Mouse (Mus musculus) mesoderm, embryonic 11.5 days (tissue): ENCODE measurements at regions not wholly inside any gene's neighbourhood (a gene's known extent, or its start where the extent isn't known, plus 50 kb on each side); places are given as distances from the start of the nearest gene placed in this dataset.

Source experiments
- DNase-seq: peaks from one replicate; pipeline ENCODE4 v3.0.0-alpha.2; 2012; ENCODE audit warnings: low read depth, low spot score

DNA sequence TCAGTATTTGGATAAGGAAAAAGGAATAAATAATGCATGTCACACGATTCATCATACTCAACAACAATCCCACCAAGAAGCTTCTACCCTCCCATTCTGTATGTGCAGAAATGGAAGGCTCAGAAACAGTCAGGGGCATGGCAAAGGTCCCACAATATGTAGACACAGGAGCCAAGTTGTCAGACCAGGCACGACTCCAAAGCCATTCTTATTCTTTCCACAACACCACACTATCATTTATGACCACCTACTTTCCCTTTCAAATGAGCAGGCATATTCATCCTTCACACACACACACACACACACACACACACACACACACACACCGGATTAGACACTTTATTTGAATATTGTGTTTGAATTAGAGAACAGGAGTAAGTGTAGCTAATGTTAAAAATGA, 232.0 kb downstream of the Rab28 start:
- no peak for DNase-seq

DNA sequence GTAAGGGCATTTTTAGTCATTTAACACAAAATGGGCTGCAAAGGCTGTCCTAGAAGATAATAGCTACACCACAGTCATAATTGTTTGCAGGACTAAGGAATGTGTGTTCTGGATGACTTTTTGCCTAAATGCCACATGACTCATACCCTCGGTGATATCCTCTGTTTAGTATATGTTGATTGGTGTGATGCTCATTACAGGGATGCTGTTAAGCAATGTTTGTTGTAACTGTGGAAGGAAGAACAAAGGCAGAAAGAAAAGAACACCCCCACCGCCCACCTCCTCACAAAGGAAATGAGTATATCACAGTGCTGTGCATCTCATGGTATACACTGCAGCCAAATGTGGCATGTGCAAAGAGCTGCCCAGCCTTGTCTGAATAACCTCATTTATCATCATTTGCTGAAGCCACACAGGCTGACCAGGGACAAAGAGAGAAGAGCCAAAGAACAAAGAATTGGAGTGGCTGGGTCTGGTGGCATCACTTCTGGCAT, 262.4 kb downstream of the Rab28 start:
- DNase-seq = no peak

DNA sequence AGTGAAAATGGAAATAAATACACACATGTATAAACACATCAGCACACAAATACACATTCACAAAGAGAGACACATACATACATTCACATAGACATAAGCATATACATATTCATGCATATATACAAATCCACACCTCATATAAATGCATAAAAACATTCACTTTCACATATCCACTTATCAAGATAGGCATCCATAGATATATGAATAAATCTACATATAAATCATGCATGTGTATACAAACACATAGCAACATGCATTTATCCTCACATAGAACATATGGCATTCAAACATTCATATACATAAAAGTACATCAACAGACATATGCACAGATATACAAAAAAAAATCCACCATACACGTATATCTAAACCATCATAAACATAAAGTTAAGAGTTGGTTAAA, 266.9 kb downstream of the Rab28 start:
- DNase-seq = no peak

DNA sequence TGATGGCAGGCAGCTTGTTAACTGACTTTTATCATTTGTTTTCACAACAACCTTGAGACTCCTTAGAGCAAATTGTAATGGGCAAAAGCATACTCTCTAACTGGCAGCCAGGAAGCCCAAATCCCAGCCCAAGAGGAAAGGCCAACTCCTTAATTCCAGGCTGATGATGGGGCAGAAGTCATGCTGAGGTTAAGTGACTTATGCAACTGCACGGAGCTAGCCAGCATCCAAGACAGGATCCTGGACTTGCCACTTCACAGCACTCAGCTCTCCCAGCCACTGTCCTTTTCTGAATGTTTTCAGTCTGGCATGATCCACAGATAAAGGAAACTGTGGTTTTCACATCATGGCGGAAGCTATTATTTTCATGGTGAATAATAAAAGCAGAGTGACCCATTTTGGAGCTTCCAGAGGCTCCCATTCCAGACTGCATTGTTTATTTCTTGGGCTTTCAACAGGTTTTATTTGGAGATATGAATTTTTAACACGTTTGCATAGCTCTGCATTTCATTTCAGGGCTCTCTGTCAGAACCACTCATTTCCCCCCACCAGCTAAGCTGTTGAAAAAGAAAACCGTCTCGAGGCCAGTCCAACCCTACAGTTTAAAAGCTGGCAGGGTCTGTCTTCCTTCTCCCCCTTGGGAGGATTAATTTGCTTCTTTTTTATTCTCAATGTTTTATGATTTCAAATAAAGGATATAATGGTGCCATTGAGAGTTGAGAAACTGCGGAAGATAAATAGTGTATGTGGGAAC, 288.7 kb downstream of the Rab28 start:
- DNase-seq = no peak

DNA sequence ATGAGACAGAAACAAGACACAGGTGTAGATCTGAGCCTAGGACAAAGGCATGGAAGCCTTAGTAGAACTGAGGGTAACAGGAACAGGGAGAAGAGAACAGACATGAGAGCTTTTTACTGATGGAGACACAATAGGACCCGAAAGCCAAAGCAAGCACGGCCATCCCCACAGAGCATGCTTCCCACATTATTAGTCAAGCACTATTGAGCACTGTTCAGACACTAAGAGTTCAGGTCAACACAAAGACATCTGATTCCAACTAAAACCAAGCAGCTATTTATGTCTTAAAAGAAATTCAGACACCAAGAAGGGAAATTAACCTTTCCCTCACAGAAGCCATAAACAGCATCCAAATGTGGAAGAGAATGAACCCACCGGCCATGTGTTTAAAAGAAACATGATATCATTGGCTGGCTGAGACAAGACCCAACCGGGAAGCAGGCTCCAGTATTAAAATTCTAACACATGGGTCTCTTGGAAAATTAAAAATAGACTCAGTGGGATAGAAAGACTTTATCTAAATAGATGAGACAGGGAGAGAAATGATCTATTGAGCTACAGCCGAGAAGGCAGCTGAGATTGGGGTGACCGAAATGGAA, 298.8 kb downstream of the Rab28 start:
- no peak for DNase-seq

DNA sequence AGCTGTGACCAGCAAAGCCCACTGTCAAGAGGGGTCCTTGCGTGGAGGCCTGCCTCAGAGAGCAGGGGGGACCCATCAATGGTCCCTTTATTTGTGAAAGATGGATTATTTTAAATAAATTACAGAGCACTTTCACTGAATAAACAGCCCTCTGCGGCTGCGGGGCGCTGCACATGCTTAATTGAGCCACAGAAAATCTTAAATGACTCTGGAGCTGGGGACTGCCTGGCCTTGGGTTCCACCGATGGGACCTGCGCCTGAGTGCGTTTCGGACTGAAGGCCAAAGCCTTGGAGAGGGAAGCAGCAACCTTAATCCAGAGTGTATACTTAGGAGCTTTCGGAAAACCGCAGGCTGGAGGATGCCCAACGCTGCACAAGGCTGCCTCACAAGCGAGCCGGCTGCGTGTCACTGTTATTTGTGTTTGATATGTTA, 315.1 kb downstream of the Rab28 start:
- DNase-seq = no peak

DNA sequence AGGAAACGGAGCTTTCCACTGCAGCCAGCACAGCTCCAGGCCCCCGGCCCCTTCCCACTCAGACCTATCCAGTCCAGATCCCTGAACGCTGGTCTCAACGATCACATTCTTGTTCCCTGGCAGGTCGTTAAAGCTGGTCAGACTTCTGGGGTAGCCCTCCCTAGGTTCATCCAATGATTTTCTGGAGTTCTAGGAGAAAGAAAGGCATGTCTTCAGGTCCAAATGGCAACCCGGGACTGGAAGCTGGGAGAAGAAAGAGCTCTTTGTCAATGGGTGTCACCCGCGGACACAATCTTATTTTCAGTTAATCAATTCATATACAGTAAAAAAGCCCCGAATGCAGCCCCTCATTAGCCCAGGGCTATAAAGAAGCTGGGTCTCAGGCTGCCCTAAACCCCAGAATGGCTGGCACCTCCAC, 315.8 kb downstream of the Rab28 start:
- DNase-seq = peak; percentile 37

DNA sequence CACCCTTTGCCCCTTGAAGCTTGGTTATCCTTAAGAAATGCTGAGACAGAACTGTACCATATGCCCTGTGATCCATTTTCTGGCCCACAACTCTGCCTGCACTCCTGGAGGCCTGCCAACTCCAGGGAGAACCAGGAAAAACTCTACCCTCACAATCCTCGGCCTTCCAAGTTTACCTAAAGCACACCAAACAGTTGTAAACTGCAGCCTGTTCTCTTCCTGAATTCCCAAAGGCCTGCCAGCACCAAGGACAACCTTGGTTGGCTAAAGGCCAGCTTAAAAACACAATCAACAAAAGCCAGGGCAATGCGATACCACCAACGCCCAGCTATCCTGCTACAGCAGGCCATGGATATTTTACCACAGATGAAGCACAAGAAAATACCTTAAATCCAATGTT, 334.5 kb downstream of the Rab28 start:
- no peak for DNase-seq

DNA sequence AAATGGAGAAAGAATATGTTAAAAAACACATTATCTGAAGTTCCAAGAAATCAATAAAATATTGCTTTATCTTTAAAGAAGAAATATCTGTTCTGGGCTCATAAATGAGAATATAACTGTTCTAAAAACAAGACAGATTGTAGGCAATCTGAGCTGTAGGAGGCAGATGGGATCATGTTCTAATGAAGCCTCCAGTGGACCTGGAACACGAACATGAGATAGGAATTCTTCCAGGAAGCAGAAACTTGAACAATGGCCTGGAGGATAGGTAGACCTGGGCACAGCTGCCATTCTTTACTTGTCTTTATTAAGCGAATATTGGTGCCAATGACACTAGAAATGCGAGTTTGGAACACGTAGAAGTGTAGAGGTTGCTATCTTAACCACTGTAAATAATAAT, 336.5 kb downstream of the Rab28 start:
- no peak for DNase-seq

DNA sequence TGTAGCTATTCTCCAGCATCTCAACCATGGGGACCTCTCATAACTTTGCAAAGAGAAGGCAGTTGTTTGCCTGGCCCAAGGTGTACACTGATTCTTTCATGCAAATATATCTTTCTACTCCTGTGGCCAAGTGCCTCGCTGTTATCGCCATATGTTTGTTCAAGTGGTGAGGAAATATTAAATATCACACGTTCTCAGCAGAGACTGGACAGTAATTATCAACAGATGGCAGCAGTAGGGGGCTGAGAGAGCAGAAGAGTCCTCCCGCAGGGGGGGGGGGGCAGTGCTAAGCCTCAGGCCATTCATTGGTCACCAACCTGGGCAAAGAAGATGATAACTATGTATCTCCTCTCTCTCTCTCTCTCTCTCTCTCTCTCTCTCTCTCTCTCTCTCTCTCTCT, 337.6 kb downstream of the Rab28 start:
- DNase-seq = peak; percentile 56

DNA sequence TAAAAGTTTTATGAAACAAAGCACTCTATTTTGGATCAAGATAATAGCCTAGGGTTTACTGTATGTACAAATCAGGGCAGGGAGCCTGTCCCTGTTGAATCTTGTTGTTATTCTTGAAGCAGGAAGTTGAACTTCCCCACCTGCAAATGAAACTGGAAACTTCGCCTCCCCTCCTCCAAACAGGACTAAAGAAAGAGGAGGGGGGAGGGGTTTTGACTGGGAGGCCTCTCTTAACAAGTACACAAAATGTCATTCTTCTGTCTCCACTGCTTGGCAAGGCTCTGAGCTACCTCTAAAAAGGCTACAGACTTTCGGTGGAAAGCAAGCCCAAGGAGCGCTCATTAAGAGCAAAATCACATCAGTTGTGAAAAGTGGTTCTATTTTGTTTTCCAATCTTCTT, 338.1 kb downstream of the Rab28 start:
- DNase-seq = peak; percentile 21

DNA sequence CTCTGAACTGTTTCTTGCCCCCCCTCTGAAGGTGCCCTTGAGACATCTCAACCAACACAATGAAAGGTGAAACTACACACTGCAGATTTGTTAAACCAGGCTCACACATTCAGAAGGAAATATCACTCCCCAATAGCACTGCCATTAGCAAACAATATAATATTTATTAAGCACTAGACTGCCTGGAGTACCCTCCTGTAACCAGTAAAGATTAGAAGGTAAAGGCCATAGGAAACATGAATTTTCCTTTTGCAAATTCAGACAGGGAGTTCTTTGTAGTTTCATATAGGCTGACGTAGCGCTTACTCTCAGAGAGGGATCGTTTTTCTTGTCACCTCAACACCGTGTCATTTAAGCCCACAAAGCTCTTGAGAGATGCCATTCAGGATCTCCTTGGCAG, 342.1 kb downstream of the Rab28 start:
- no peak for DNase-seq

DNA sequence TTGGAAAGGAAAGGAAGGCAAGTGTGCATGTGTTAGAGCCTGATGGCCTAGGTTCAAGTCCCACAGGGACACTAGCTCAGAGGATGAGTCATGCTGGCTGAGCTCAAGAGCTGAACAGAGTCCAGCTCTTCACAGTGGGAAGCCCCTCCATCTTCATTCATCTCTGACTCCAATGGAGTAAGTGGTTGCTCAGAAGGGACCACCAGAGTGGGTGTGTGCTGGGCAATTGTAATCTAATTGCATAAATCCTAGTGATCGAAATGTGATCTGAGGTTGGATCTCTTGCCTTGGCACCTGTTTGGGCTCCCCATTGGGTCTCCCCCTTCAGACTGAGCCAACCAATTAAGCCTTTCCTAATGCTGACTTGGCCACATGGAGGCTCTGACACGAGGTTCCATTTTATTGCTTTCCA, 359.5 kb downstream of the Rab28 start:
- DNase-seq = no peak

DNA sequence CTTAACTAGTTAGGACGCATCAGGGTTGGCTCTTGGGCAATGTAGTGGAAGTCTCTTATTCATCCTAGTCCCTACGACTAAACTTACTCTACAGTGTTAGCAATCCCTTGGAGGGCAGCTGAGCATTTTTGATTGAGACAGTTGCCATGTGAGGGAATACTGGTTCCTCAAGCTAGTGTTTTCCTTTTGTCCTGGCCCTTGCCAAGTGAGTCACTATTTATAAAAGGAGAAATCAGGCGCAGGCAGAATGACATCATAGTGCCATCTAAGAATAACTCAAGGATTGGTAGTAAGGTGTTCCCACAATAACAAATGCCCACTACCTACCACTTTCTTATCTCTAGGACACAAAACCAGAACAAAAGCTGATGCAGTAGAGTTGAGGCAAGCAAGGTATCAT, 360.5 kb downstream of the Rab28 start:
- DNase-seq = no peak

DNA sequence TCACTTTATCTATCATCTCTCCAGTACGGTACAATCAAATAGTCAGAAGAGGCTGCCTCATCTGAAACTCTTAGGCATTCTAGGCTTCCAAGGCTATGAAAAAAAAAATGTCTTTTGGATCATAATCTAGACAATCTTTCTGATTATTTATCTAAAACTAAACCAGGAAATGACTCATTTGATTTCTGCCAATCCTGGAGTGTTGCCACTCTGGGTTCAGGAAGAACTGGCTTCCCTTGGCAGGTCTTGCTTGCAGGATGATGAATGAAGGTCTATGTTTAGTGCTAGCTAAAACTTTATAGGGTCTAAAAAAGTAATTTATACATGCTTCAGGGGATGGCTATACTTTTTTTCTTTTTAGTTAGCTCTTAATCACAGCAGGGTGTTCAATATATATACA, 367.4 kb downstream of the Rab28 start:
- DNase-seq = no peak

DNA sequence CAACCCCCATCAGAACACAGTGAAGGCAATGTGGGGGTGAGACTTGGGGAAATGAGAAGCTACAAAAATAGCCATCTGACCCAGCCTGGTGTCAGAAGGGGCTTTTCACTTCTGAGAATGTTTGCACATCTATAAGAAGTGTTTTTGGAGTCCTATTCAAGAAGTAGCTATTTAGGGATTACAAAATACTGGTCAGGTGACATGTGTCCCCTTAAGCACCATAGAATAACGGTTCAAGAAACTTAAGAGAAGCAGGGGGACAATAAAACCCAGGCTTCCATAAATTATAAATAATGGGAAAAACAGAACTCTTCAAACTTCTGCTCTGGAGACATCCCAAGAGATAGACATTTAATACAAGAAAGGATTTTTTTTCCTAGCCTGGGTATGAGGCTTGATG, 411.5 kb downstream of the Rab28 start:
- DNase-seq = peak; percentile 6

DNA sequence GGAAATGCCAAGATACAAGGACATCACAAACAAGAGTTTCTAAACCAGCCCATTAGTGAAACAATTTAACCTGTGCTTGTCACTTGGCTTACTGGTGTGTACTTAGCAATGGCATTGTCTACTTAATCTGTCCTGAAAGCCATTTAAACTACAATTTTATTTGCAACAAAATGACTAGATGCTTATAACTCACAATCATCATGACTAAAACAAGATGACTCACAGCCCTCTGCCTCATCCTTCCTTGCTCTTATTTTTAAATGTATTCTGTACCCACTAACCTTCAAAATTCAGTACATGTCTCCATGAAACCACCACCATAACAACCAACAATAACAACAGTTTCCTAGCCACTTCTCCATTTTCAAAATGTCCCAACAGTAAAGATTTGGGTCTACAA, 441.2 kb downstream of the Rab28 start:
- DNase-seq = no peak

DNA sequence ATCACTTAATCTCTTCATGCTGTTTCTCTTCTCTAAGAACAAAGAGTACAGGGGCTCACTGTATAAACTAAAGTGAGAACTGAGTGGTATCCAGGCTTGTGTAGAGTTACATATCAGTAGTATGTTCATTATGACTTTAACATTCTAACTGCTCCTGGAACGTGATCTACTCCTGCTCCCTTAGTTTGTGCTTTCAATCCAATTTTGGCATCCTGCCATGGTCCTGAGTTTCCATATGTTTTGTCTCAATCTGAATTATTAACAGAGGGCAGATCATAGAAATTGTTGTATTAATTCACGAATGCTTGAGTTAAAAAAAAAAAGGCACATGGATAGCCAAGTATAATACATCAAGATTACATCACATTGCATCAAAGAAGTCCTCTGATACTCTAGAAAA, 441.6 kb downstream of the Rab28 start:
- no peak for DNase-seq

DNA sequence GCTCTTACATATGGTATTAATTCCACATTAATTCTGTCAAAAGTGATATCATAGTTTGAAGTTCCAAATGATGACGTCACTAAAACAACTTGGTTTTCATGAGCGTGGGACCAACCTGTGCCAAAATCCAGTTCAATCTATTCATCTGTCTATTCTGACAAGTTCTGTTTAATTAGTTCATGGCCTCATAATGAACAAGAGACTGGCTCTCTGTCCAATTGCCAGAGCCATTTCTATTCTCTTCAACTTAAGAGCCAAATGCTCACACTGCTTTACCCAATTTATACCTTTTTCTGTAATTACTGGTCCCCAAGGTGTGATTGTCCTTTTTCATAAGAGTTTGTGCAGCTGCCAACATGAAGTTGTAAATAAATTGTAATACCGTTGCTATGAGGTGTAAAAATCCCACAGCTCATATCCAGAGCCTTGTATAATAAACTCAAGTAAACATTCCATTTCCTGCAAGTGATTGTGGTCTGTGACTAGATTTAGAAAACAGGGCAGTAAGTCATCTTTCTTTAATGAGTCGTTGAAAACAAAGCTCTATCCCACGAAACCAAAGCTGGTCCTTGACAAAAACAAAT, 446.2 kb downstream of the Rab28 start:
- no peak for DNase-seq
